Mouse (Mus musculus) CH12.LX (cell line): Measurements from ENCODE around the gene Scp2.

Experiments used
- CTCF ChIP-seq, 2 experiments: IDR thresholded peaks in 1 of 2; conservative IDR thresholded peaks in 1 of 2; 2 replicates each; pipeline ENCODE4 v1.5.1; 2011 to 2012; ENCODE audit warnings: low read depth in 2 of 2, low read length in 2 of 2, improper control_type of control experiment in 1 of 2, inconsistent platforms in 1 of 2, mild to moderate bottlenecking in 1 of 2, moderate library complexity in 1 of 2
- E2F4 ChIP-seq: IDR thresholded peaks from 2 replicates; pipeline ENCODE4 v1.6.1; 2011; ENCODE audit warnings: low read depth, low read length, improper control_type of control experiment; ENCODE audit not compliant: insufficient replicate concordance
- HCFC1 ChIP-seq: IDR thresholded peaks from 2 replicates; pipeline ENCODE4 v1.6.1; 2012; ENCODE audit warnings: low read depth, mild to moderate bottlenecking, inconsistent platforms, low read length, improper control_type of control experiment
- MAZ ChIP-seq: IDR thresholded peaks from 2 replicates; pipeline ENCODE4 v1.6.1; 2012; ENCODE audit warnings: low read depth, mild to moderate bottlenecking, inconsistent platforms, low read length, improper control_type of control experiment, moderate library complexity
- MXI1 ChIP-seq: IDR thresholded peaks from 2 replicates; pipeline ENCODE4 v1.6.1; 2011; ENCODE audit warnings: mild to moderate bottlenecking, low read depth, low read length, improper control_type of control experiment
- POLR2AphosphoS2 ChIP-seq: IDR thresholded peaks from 2 replicates; pipeline ENCODE4 v1.6.1; 2011; ENCODE audit warnings: low read depth, low read length, improper control_type of control experiment
- SIN3A ChIP-seq: IDR thresholded peaks from 2 replicates; pipeline ENCODE4 v1.6.1; 2012; ENCODE audit warnings: low read length, improper control_type of control experiment, inconsistent platforms
- UBTF ChIP-seq: IDR thresholded peaks from 2 replicates; pipeline ENCODE4 v1.6.1; 2012; ENCODE audit warnings: low read depth, mild to moderate bottlenecking, inconsistent platforms, low read length, improper control_type of control experiment, moderate library complexity
- ZKSCAN1 ChIP-seq: IDR thresholded peaks from 2 replicates; pipeline ENCODE4 v1.6.1; 2012; ENCODE audit warnings: low read depth, inconsistent platforms, low read length, improper control_type of control experiment, borderline replicate concordance

DNA sequence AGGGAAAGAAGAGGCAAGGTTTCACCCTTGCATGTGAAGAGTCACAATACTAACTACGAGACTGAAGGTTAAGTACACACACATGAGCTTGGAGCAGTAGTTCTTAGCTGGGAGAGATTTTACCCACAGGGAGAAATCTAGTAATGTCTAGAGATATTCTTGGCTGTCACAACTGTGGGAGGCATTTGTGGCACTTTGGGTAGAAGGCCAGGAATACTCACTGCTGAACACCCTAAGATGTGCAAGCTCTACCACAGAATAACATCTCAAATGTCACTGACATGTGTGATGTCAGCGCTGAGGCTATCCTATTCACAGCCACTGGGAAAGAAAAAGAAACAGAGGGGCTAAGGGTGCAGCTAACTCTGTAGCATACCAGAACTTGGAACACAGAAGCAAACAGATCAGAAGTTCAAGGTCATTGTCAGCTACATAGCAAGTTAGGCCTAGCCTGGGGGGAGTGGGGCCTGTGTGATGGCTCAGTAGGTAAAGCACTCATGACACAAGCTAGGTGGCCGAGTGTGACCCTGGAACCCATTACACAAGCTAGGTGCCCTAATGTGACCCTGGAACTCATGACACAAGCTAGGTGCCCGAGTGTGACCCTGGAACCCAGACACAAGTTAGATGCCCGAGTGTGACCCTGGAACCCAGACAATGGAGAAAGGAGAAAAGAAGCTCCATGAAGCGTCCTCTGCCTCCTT is 61.6 kb downstream of the Scp2 start:
- no peak for TF ChIP-seq CTCF (conservative IDR thresholded peaks at IDR 0.05 in 1 of 2, IDR thresholded peaks at IDR 0.05 in 1 of 2; ENCODE audit: low read depth in 2 of 2, low read length in 2 of 2)
- TF ChIP-seq HCFC1, result no peak
- TF ChIP-seq SIN3A, result no peak
- no peak for TF ChIP-seq E2F4
- TF ChIP-seq UBTF, result no peak
- TF ChIP-seq MAZ, result no peak
- TF ChIP-seq POLR2AphosphoS2, result no peak
- no peak for TF ChIP-seq ZKSCAN1
- TF ChIP-seq MXI1, result no peak
